Mouse (Mus musculus): ENCODE data around the gene Trdn. TPM values are rescaled to one million over a fixed set of nuclear protein-coding genes. Genes with fewer than 3 reads are reported as not detected.

The Trdn gene
- total RNA-seq, 1 experiment from 2014 or later = not detected

DNA sequence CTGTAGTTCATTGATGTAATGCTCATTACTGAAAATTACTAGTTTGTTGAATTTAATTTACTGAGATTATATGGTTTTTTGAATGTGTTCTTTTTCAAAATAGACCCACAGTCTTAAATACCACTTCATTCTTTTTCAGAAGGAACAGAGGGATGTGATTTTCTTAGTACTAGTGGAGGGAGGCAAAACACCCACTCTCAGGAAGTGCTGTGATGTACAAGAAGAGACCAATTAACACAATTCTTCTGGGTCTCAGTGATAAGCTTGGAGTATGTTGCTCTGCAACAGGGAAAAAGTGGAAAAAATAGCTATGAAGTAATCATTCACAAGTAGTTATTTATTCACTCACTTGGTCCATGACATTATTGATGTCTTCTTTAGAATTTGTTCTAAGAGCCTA, 286.2 kb downstream of the Trdn start:
- no peak for ATAC-seq (replicated peaks; ENCODE audit: low read depth, poor library complexity, severe bottlenecking)

DNA sequence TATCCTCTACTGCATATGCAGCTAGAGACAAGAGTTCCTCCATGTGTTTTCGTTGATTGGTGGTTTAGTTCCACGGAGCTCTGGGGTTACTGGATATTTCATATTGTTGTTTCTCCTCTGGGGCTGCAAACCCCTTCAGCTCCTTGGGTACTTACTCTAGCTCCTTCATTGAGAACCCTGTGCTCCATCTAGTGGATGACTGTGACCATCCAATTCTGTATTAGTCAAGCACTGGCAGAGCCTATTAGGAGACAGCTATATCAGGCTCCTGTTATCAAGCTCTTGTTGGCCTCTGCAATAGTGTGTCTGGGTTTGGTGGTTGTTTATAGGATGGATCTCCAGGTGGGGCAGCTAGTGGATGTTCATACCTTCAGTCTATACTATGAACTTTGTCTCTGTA, 290.2 kb downstream of the Trdn start:
- no peak for ATAC-seq (replicated peaks; ENCODE audit: low read depth, poor library complexity, severe bottlenecking)

GRCm38 (mm10) chr10:33375474-33376029, 295.2 kb downstream of the Trdn start:
- no peak for ATAC-seq (replicated peaks; ENCODE audit: low read depth, poor library complexity, severe bottlenecking)

Other genes with a start within 250 kb of the Trdn start
- gene Nkain2, start 190.1 kb upstream of the Trdn start, total RNA-seq (2017) = not detected in 2 replicates